Comparison of ENCODE assay signal across 11 mouse cellular contexts in the genomic region with DNA sequence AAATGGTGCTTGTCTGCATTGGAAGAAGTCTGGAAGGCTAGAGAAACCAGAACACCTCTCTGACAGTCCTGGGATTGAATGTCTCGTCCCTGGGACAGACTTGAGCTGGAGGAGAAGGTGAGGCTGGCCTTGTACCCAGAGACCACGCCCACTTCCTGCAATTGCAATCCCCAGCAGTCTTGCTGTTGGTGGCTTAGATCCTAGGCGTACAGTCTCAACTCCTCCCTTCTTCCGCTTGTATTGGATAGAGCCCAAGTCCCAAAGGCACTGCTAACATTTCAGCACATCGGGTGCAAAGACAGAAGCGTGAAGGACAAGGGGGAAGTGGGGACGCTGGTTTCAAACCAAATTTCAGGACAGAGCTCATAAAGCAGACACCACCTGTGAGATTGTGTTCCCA.
A peak's percentile ranks its signal among the peaks of the same experiment; 100 is the strongest.
DNase-seq lines count a peak whose midpoint lies in the region; ATAC-seq and TF ChIP-seq lines count a peak whose summit lies in the region.
"Had no signal": no experiment of that assay in that cellular context is flagged by ENCODE, and none has a peak within 500 bp of the region (broad histone marks: within the 10 kb centered on the region; RNA-seq: fewer than 3 reads in every experiment).

No protein-coding gene starts in this region.

- no peak for TF ChIP-seq POLR2A in CH12.LX (IDR thresholded peaks at IDR 0.05; ENCODE audit: low read depth, low read length)

- H3K9ac ChIP-seq in CH12.LX (ENCODE audit: insufficient read depth, low read depth), result no peak overlapping the region
- no peak overlapping the region for H3K9ac ChIP-seq in heart, embryonic 15.5 days
- no peak overlapping the region for H3K9ac ChIP-seq in forebrain, embryonic 15.5 days (replicated peaks)
- H3K9ac ChIP-seq: hindbrain, embryonic 13.5 days; liver, postnatal 0 days had no signal

- TF ChIP-seq EP300 in CH12.LX (IDR thresholded peaks at IDR 0.05; ENCODE audit: low read length), result no peak

- peak; percentile 13 for DNase-seq in embryo, embryonic 11 days
- no peak for DNase-seq in embryo, embryonic 10.5 days (ENCODE audit: low spot score)
- DNase-seq in CH12.LX (ENCODE audit: extremely low read depth), result peak; percentile 12
- DNase-seq in cerebellum, adult 11 months, result no peak
- DNase-seq: liver, postnatal 0 days had no signal

- H3K79me2 ChIP-seq in CH12.LX (replicated peaks; ENCODE audit: control insufficient read depth, extremely low read depth, insufficient read depth, poor library complexity, severe bottlenecking), result no peaks in the 10 kb centered on the region

- no peaks in the 10 kb centered on the region for H3K27me3 ChIP-seq in CH12.LX (replicated peaks)
- no peaks in the 10 kb centered on the region for H3K27me3 ChIP-seq in heart, embryonic 15.5 days
- H3K27me3 ChIP-seq in forebrain, embryonic 15.5 days, result no peaks in the 10 kb centered on the region
- H3K27me3 ChIP-seq: hindbrain, embryonic 13.5 days had no signal

- no peaks in the 10 kb centered on the region for H3K36me3 ChIP-seq in CH12.LX (replicated peaks in 1 of 2; ENCODE audit: control insufficient read depth in 1 of 2, insufficient read depth in 1 of 2, low read length in 1 of 2)
- no peaks in the 10 kb centered on the region for H3K36me3 ChIP-seq in heart, embryonic 15.5 days
- H3K36me3 ChIP-seq in forebrain, embryonic 15.5 days, result no peaks in the 10 kb centered on the region
- H3K36me3 ChIP-seq: hindbrain, embryonic 13.5 days had no signal

- WGBS in heart, embryonic 15.5 days, result 24% methylated on average over 7 of the region's 7 CpGs
- 65% methylated on average over 7 of the region's 7 CpGs for WGBS in forebrain, embryonic 15.5 days

- peak; percentile 55; the same call in 1 of the 2 replicates for ATAC-seq in heart, embryonic 15.5 days (replicated peaks; ENCODE audit: insufficient number of reproducible peaks, insufficient read depth, low FRiP score, low read depth)
- peak; percentile 30 for ATAC-seq in megakaryocyte, adult 5-6 weeks (ENCODE audit: poor library complexity, severe bottlenecking)
- no peak for ATAC-seq in forebrain, embryonic 15.5 days (replicated peaks)
- no peak for ATAC-seq in erythroblast, adult 5-6 weeks (replicated peaks; ENCODE audit: low FRiP score, poor library complexity, severe bottlenecking)
- ATAC-seq: liver, postnatal 0 days had no signal

- in situ Hi-C loops in CH12.LX (cut with MboI; ENCODE audit: low pct_ligation_motif_present, low pct_unique_long_range_greater_than_20kb, low sequenced_read_pairs), result no loop called here

- H3K4me3 ChIP-seq in CH12.LX (replicated peaks in 1 of 3; ENCODE audit: low read depth in 2 of 3, low read length in 2 of 3, poor library complexity in 1 of 3), result no peak overlapping the region
- no peak overlapping the region for H3K4me3 ChIP-seq in heart, embryonic 15.5 days
- no peak overlapping the region for H3K4me3 ChIP-seq in forebrain, embryonic 15.5 days
- H3K4me3 ChIP-seq: erythroblast, embryonic 14.5 days; hindbrain, embryonic 13.5 days had no signal

- TF ChIP-seq RAD21 in CH12.LX (IDR thresholded peaks at IDR 0.05; ENCODE audit: low read depth, low read length), result no peak

- no peak overlapping the region for H3K27ac ChIP-seq in CH12.LX (ENCODE audit: insufficient read depth, low read depth)
- no peak overlapping the region for H3K27ac ChIP-seq in heart, embryonic 15.5 days
- no peak overlapping the region for H3K27ac ChIP-seq in forebrain, embryonic 15.5 days (replicated peaks)
- H3K27ac ChIP-seq: hindbrain, embryonic 13.5 days had no signal

- no peaks in the 10 kb centered on the region for H3K9me3 ChIP-seq in CH12.LX (replicated peaks; ENCODE audit: low read length)
- H3K9me3 ChIP-seq in heart, embryonic 15.5 days (replicated peaks), result no peaks in the 10 kb centered on the region
- H3K9me3 ChIP-seq in forebrain, embryonic 15.5 days, result no peaks in the 10 kb centered on the region
- H3K9me3 ChIP-seq: hindbrain, embryonic 13.5 days had no signal

- dilution Hi-C loops in CH12.LX (cut with MboI; ENCODE audit: extremely low pct_ligation_motif_present, extremely low pct_unique_long_range_greater_than_20kb, low sequenced_read_pairs), result no loop called here

- H3K4me2 ChIP-seq in CH12.LX (ENCODE audit: insufficient read depth, low read depth, poor library complexity, severe bottlenecking), result peak overlapping the region; percentile 27; the same call in 1 of the 2 replicates
- no peak overlapping the region; the same call in 1 of the 2 replicates for H3K4me2 ChIP-seq in heart, embryonic 15.5 days
- H3K4me2 ChIP-seq in forebrain, embryonic 15.5 days (replicated peaks), result no peak overlapping the region
- H3K4me2 ChIP-seq: hindbrain, embryonic 13.5 days had no signal

- peaks cover 2 to 18% of the 10 kb centered on the region in 2 experiments; a peak in 3 of 4 replicates for H3K4me1 ChIP-seq in CH12.LX (ENCODE audit: control insufficient read depth in 1 of 2, insufficient read depth in 2 of 2)
- peaks cover 9% of the 10 kb centered on the region for H3K4me1 ChIP-seq in heart, embryonic 15.5 days (replicated peaks)
- peaks cover 5% of the 10 kb centered on the region for H3K4me1 ChIP-seq in forebrain, embryonic 15.5 days
- H3K4me1 ChIP-seq: hindbrain, embryonic 13.5 days had no signal

- no peak for TF ChIP-seq CTCF in CH12.LX (conservative IDR thresholded peaks at IDR 0.05 in 1 of 2, IDR thresholded peaks at IDR 0.05 in 1 of 2; ENCODE audit: low read depth in 2 of 2, low read length in 2 of 2)

TF ChIP-seq in CH12.LX, 34 proteins besides CTCF, POLR2A, EP300 and RAD21:
- TF ChIP-seq ELF1 (IDR thresholded peaks at IDR 0.05; ENCODE audit: low read depth, low read length), result peak; percentile 43; the same call in 1 of the 2 replicates
- no peak for TF ChIP-seq MAX (IDR thresholded peaks at IDR 0.05; ENCODE audit: low read length)
- TF ChIP-seq USF2 (conservative IDR thresholded peaks at IDR 0.05; ENCODE audit: low read depth, low read length), result no peak
- no peak for TF ChIP-seq POLR2AphosphoS2 (IDR thresholded peaks at IDR 0.05; ENCODE audit: low read depth, low read length)
- TF ChIP-seq ZKSCAN1 (IDR thresholded peaks at IDR 0.05; ENCODE audit: borderline replicate concordance, low read depth, low read length), result no peak
- 0 out of 2 replicates have a peak, but pooled peaks have one; percentile 28 for TF ChIP-seq SIN3A (IDR thresholded peaks at IDR 0.05; ENCODE audit: low read length)
- TF ChIP-seq ETS1 (conservative IDR thresholded peaks at IDR 0.05; ENCODE audit: low read depth, low read length), result no peak
- TF ChIP-seq SMC3 (IDR thresholded peaks at IDR 0.05; ENCODE audit: low read depth, low read length), result no peak
- no peak for TF ChIP-seq HCFC1 (IDR thresholded peaks at IDR 0.05; ENCODE audit: low read depth, low read length)

Comparison
In these comparisons a context has a peak if more than half of its experiments do, and no peak if none do; other contexts are left out.
1. DNase-seq: peak in embryo, embryonic 11 days (single experiment) and CH12.LX (single experiment); none in embryo, embryonic 10.5 days (single experiment) and cerebellum, adult 11 months (single experiment).
2. ATAC-seq: peak in heart, embryonic 15.5 days (single experiment) and megakaryocyte, adult 5-6 weeks (single experiment); none in forebrain, embryonic 15.5 days (single experiment) and erythroblast, adult 5-6 weeks (single experiment).